Mouse (Mus musculus): ENCODE results near the gene Ptpa. TPM values are rescaled to one million over a fixed set of nuclear protein-coding genes. Genes with fewer than 3 reads are reported as not detected.

The Ptpa gene
- total RNA-seq (2012; rRNA removed), result 111 and 120 TPM in 2 replicates
- 117 and 122 TPM in 2 replicates for total RNA-seq (2014; rRNA removed)
- 190 and 194 TPM in 2 replicates for polyA plus RNA-seq (2012; ENCODE audit: insufficient read length, low read depth)

- Histone ChIP-seq H3K36me3 (replicated peaks in 1 of 2; ENCODE audit: control insufficient read depth in 1 of 2, insufficient read depth in 1 of 2, low read length in 1 of 2) (peaks cover 0 to 18% of the 10 kb centered on the region in 2 experiments), H3K9me3 (replicated peaks; ENCODE audit: low read length) (no peaks in the 10 kb centered on the region), H3K4me1 (ENCODE audit: control insufficient read depth in 1 of 2, insufficient read depth in 2 of 2) (peaks cover 2 to 38% of the 10 kb centered on the region in 2 experiments; a peak in 3 of 4 replicates), H3K79me2 (replicated peaks; ENCODE audit: control insufficient read depth, extremely low read depth, insufficient read depth, poor library complexity, severe bottlenecking) (peaks cover 34% of the 10 kb centered on the region), H3K27me3 (replicated peaks) (peaks cover 15% of the 10 kb centered on the region), H3K4me3 (replicated peaks in 1 of 3; ENCODE audit: low read depth in 2 of 3, low read length in 2 of 3, poor library complexity in 1 of 3) (peak within 1 kb of the TSS; percentile 77 to 88 (median 84)), H3K27ac (ENCODE audit: insufficient read depth, low read depth) (peak within 1 kb of the TSS; percentile 50), H3K4me2 (ENCODE audit: insufficient read depth, low read depth, poor library complexity, severe bottlenecking) (peak within 1 kb of the TSS; percentile 68), H3K9ac (ENCODE audit: insufficient read depth, low read depth) (peak within 1 kb of the TSS; percentile 86)
- in situ Hi-C loops (cut with MboI; ENCODE audit: low pct_ligation_motif_present, low pct_unique_long_range_greater_than_20kb, low sequenced_read_pairs) (no loop called here), dilution Hi-C loops (cut with MboI; ENCODE audit: extremely low pct_ligation_motif_present, extremely low pct_unique_long_range_greater_than_20kb, low sequenced_read_pairs) (no loop called here)
- peak; percentile 87 for DNase-seq (ENCODE audit: extremely low read depth)
- TF ChIP-seq E2F4 (IDR thresholded peaks at IDR 0.05; ENCODE audit: insufficient replicate concordance, low read depth, low read length) (no peak), CHD1 (IDR thresholded peaks at IDR 0.05; ENCODE audit: low read depth, low read length) (no peak), POLR2A (IDR thresholded peaks at IDR 0.05; ENCODE audit: low read depth, low read length) (peak; percentile 96), MYC (IDR thresholded peaks at IDR 0.05; ENCODE audit: low read depth, low read length) (0 out of 2 replicates have a peak, but pooled peaks have one; percentile 32), SIN3A (IDR thresholded peaks at IDR 0.05; ENCODE audit: low read length) (peak; percentile 49), ZNF384 (IDR thresholded peaks at IDR 0.05; ENCODE audit: low read depth, low read length) (no peak), MEF2A (IDR thresholded peaks at IDR 0.05; ENCODE audit: borderline replicate concordance, low read depth, low read length) (peak; percentile 64), HCFC1 (IDR thresholded peaks at IDR 0.05; ENCODE audit: low read depth, low read length) (peak; percentile 84), CHD2 (IDR thresholded peaks at IDR 0.05; ENCODE audit: low read length) (peak; percentile 62; the same call in 1 of the 2 replicates), IRF4 (IDR thresholded peaks at IDR 0.05; ENCODE audit: low read depth, low read length) (no peak), ELF1 (IDR thresholded peaks at IDR 0.05; ENCODE audit: low read depth, low read length) (peak; percentile 65), JUN (IDR thresholded peaks at IDR 0.05; ENCODE audit: insufficient read depth, low read depth, low read length) (no peak), UBTF (IDR thresholded peaks at IDR 0.05; ENCODE audit: low read depth, low read length) (peak; percentile 73; the same call in 1 of the 2 replicates), SMC3 (IDR thresholded peaks at IDR 0.05; ENCODE audit: low read depth, low read length) (no peak), TCF12 (IDR thresholded peaks at IDR 0.05; ENCODE audit: low read depth, low read length) (peak; percentile 96), MAX (IDR thresholded peaks at IDR 0.05; ENCODE audit: low read length) (peak; percentile 72; the same call in 1 of the 2 replicates), RAD21 (IDR thresholded peaks at IDR 0.05; ENCODE audit: low read depth, low read length) (no peak), ZMIZ1 (IDR thresholded peaks at IDR 0.05; ENCODE audit: low read depth, low read length) (peak; percentile 91), MXI1 (IDR thresholded peaks at IDR 0.05; ENCODE audit: low read depth, low read length) (peak; percentile 87), TBP (conservative IDR thresholded peaks at IDR 0.05; ENCODE audit: low read depth, low read length) (peak; percentile 64; the same call in 1 of the 2 replicates), MAFK (IDR thresholded peaks at IDR 0.05; ENCODE audit: insufficient replicate concordance, low read length) (no peak), PAX5 (IDR thresholded peaks at IDR 0.05; ENCODE audit: low read length) (no peak), EP300 (IDR thresholded peaks at IDR 0.05; ENCODE audit: low read length) (no peak), GABPA (IDR thresholded peaks at IDR 0.05; ENCODE audit: insufficient replicate concordance, low read depth, low read length) (no peak), KAT2A (IDR thresholded peaks at IDR 0.05; ENCODE audit: insufficient replicate concordance, low read length) (peak; percentile 41; the same call in 1 of the 2 replicates), JUND (conservative IDR thresholded peaks at IDR 0.05; ENCODE audit: low read depth, low read length) (no peak), MAZ (IDR thresholded peaks at IDR 0.05; ENCODE audit: low read depth, low read length) (no peak), NRF1 (IDR thresholded peaks at IDR 0.05; ENCODE audit: low read depth, low read length) (peak; percentile 94), POLR2AphosphoS2 (IDR thresholded peaks at IDR 0.05; ENCODE audit: low read depth, low read length) (no peak), ETS1 (conservative IDR thresholded peaks at IDR 0.05; ENCODE audit: low read depth, low read length) (no peak), RCOR1 (conservative IDR thresholded peaks at IDR 0.05; ENCODE audit: low read depth, low read length) (no peak; the same call in 1 of the 2 replicates), NELFE (IDR thresholded peaks at IDR 0.05; ENCODE audit: low read depth, low read length) (peak; percentile 98), ZKSCAN1 (IDR thresholded peaks at IDR 0.05; ENCODE audit: borderline replicate concordance, low read depth, low read length) (no peak), USF2 (conservative IDR thresholded peaks at IDR 0.05; ENCODE audit: low read depth, low read length) (no peak), ZC3H11A (IDR thresholded peaks at IDR 0.05; ENCODE audit: low read depth, low read length) (no peak), USF1 (IDR thresholded peaks at IDR 0.05; ENCODE audit: low read depth, low read length) (no peak), CTCF (conservative IDR thresholded peaks at IDR 0.05 in 1 of 2, IDR thresholded peaks at IDR 0.05 in 1 of 2; ENCODE audit: low read depth in 2 of 2, low read length in 2 of 2) (no peak), BHLHE40 (IDR thresholded peaks at IDR 0.05; ENCODE audit: low read depth, low read length) (no peak)
Measured at GRCm38 (mm10) chr2:30415936-30416648, at the start of gene Ptpa. Gene Ptpa (plus strand): TSS chr2:30416039.

All from CH12.LX (cell line).